Mouse (Mus musculus) embryonic facial prominence, embryonic 14.5 days (tissue): ENCODE results near the gene Gng3. TPM values are rescaled to one million over a fixed set of nuclear protein-coding genes. Genes with fewer than 3 reads are reported as not detected.
A peak's percentile ranks its signal among the peaks of the same experiment; 100 is the strongest.
"Not testable (repeated sequence)": the region's sequence is repeated elsewhere in the genome, so short reads cannot be mapped to it uniquely, and the experiment has no call there.

Experiments
- ATAC-seq: fragments of 200-750 bp; cut with Nextera tagmentation; 2 replicates; pipeline ENCODE4 v1.8.0; 2017; ENCODE audit warnings: low read depth, moderate number of reproducible peaks, moderate TSS enrichment
- DNase-seq: peaks from one replicate; pipeline ENCODE4 v3.0.0-alpha.2; 2015; ENCODE audit warnings: low spot score
- H3K27ac ChIP-seq: fragments of 300-500 bp; sonication (generic); replicated peaks from 2 replicates; pipeline ENCODE4 v1.5.1; 2014; ENCODE audit warnings: low read depth, mild to moderate bottlenecking, low read length, moderate library complexity
- H3K27me3 ChIP-seq: fragments of 300-500 bp; sonication (generic); replicated peaks from 2 replicates; pipeline ENCODE4 v1.6.1; 2014; ENCODE audit warnings: low read length; ENCODE audit not compliant: control insufficient read depth, insufficient read depth
- H3K36me3 ChIP-seq: fragments of 300-500 bp; sonication (generic); 2 replicates; pipeline ENCODE4 v1.6.1; 2014; ENCODE audit warnings: low read length, mixed read lengths; ENCODE audit not compliant: control insufficient read depth, insufficient read depth
- H3K4me1 ChIP-seq: fragments of 300-500 bp; sonication (generic); 2 replicates; pipeline ENCODE4 v1.6.1; 2014; ENCODE audit warnings: antibody characterized with exemption, low read length; ENCODE audit not compliant: control insufficient read depth, insufficient read depth
- H3K4me2 ChIP-seq: fragments of 300-500 bp; sonication (generic); 2 replicates; pipeline ENCODE4 v1.6.1; 2014; ENCODE audit warnings: low read depth, mild to moderate bottlenecking, low read length, moderate library complexity, mixed read lengths
- H3K4me3 ChIP-seq: fragments of 300-500 bp; sonication (generic); 2 replicates; pipeline ENCODE4 v1.5.1; 2014; ENCODE audit warnings: low read depth, mild to moderate bottlenecking, low read length
- H3K9ac ChIP-seq: fragments of 300-500 bp; sonication (generic); 2 replicates; pipeline ENCODE4 v1.6.1; 2014; ENCODE audit warnings: low read depth, mild to moderate bottlenecking, low read length, moderate library complexity, mixed read lengths
- H3K9me3 ChIP-seq: fragments of 300-500 bp; sonication (generic); 2 replicates; pipeline ENCODE4 v1.6.1; 2016; ENCODE audit warnings: low read length; ENCODE audit not compliant: control insufficient read depth
- WGBS: fragments of 180-500 bp; shearing (Covaris S2); extraction: QIAGEN DNeasy Blood & Tissue Kit; methylation state at CpG from one replicate; pipeline ENCODE4 v1.1.7; 2014; 5-methylcytosine and 5-hydroxymethylcytosine counted together
- polyA plus RNA-seq: library from polyadenylated mRNA; unstranded; fragments of >200 nt; fragmentation: Nextera tagmentation; extraction: Ambion mirVana; gene quantifications from 2 replicates; pipeline ENCODE4 v1.2.1, GENCODE M21; 2014

Gene Gng3
- polyA plus RNA-seq, 1 experiment from 2014 or later: 22.2 TPM

- H3K4me1 ChIP-seq: peaks cover 23% of the 10 kb centered on the region
- peaks cover 16% of the 10 kb centered on the region; the same call in 1 of the 2 replicates for H3K36me3 ChIP-seq
- no peaks in the 10 kb centered on the region for H3K27me3 ChIP-seq
- H3K9me3 ChIP-seq: no peaks in the 10 kb centered on the region
- DNase-seq (peak; percentile 84), ATAC-seq (peak; percentile 32; the same call in 1 of the 2 replicates)
- H3K4me2 ChIP-seq: peak overlapping the region; percentile 75
- peak overlapping the region; percentile 46 for H3K4me3 ChIP-seq
- peak overlapping the region; percentile 73 for H3K9ac ChIP-seq
- WGBS: 23% methylated on average over 29 of the region's 29 CpGs
- H3K27ac ChIP-seq: no peak overlapping the region
Measured at GRCm38 (mm10) chr19:8839908-8840791, 1.2 kb upstream of the Gng3 start.

GRCm38 (mm10) chr19:8838041-8838730 lies 808 bp downstream of the Gng3 start:
- peaks cover 35% of the 10 kb centered on the region for H3K36me3 ChIP-seq
- 13% methylated on average over 15 of the region's 15 CpGs for WGBS
- H3K9ac ChIP-seq: peak overlapping the region; percentile 73
- ATAC-seq: 0 out of 2 replicates have a peak, but pooled peaks have one; percentile 13
- H3K27ac ChIP-seq: peak overlapping the region; percentile 97
- no peaks in the 10 kb centered on the region for H3K9me3 ChIP-seq
- peak; percentile 33 for DNase-seq
- H3K27me3 ChIP-seq: no peaks in the 10 kb centered on the region
- peak overlapping the region; percentile 44 for H3K4me3 ChIP-seq
- H3K4me1 ChIP-seq: peaks cover 23% of the 10 kb centered on the region
- H3K4me2 ChIP-seq: peak overlapping the region; percentile 63

GRCm38 (mm10) chr19:8837251-8837791 lies 1.7 kb downstream of the Gng3 start, which contains the start of gene Bscl2:
TSS of gene Bscl2 (plus strand) at chr19:8837467.
- DNase-seq: peak; percentile 92
- Histone ChIP-seq H3K4me3 (peak within 1 kb of the TSS; percentile 44), H3K4me2 (peak within 1 kb of the TSS; percentile 63), H3K27me3 (no peaks in the 10 kb centered on the region), H3K9me3 (no peaks in the 10 kb centered on the region), H3K4me1 (peaks cover 23% of the 10 kb centered on the region), H3K9ac (peak within 1 kb of the TSS; percentile 73), H3K27ac (peak within 1 kb of the TSS; percentile 97), H3K36me3 (peaks cover 38% of the 10 kb centered on the region)
- WGBS: under 1% methylated on average over 28 of the region's 38 CpGs
- ATAC-seq: peak; percentile 84

GRCm38 (mm10) chr19:8836327-8836726 lies 2.7 kb downstream of the Gng3 start:
- Histone ChIP-seq H3K4me1 (peaks cover 23% of the 10 kb centered on the region), H3K36me3 (peaks cover 46% of the 10 kb centered on the region)
- WGBS: 96% methylated on average over 10 of the region's 10 CpGs
- ATAC-seq, H3K27ac ChIP-seq, H3K4me3 ChIP-seq, DNase-seq, H3K4me2 ChIP-seq, H3K9me3 ChIP-seq, H3K27me3 ChIP-seq, H3K9ac ChIP-seq: not testable (repeated sequence)

- Histone ChIP-seq H3K9ac (no peak overlapping the region), H3K4me3 (no peak overlapping the region), H3K27ac (no peak overlapping the region), H3K4me2 (no peak overlapping the region), H3K4me1 (no peaks in the 10 kb centered on the region; the same call in 1 of the 2 replicates), H3K9me3 (no peaks in the 10 kb centered on the region), H3K36me3 (peaks cover 80% of the 10 kb centered on the region), H3K27me3 (no peaks in the 10 kb centered on the region)
- WGBS: 94% methylated on average over 4 of the region's 4 CpGs
- DNase-seq (no peak), ATAC-seq (no peak)
Measured at GRCm38 (mm10) chr19:8832971-8833370, 6.0 kb downstream of the Gng3 start.

- Histone ChIP-seq H3K4me3 (no peak overlapping the region), H3K36me3 (peaks cover 96% of the 10 kb centered on the region), H3K9me3 (no peaks in the 10 kb centered on the region), H3K4me2 (no peak overlapping the region), H3K9ac (no peak overlapping the region), H3K27ac (no peak overlapping the region), H3K27me3 (no peaks in the 10 kb centered on the region), H3K4me1 (no peaks in the 10 kb centered on the region)
- WGBS: 86% methylated on average over 11 of the region's 11 CpGs
- ATAC-seq (no peak), DNase-seq (no peak)
Measured at GRCm38 (mm10) chr19:8831262-8831661, 7.7 kb downstream of the Gng3 start.

- Histone ChIP-seq H3K9me3 (no peaks in the 10 kb centered on the region), H3K4me2 (no peak overlapping the region), H3K4me3 (no peak overlapping the region), H3K4me1 (no peaks in the 10 kb centered on the region), H3K9ac (no peak overlapping the region), H3K27me3 (no peaks in the 10 kb centered on the region), H3K27ac (no peak overlapping the region), H3K36me3 (peaks cover 97% of the 10 kb centered on the region)
- no peak for DNase-seq
- 95% methylated on average over 8 of the region's 8 CpGs for WGBS
- ATAC-seq: no peak
Measured at GRCm38 (mm10) chr19:8830664-8831063, 8.3 kb downstream of the Gng3 start.

- peaks cover 100% of the 10 kb centered on the region for H3K36me3 ChIP-seq
- no peaks in the 10 kb centered on the region for H3K9me3 ChIP-seq
- DNase-seq (no peak), ATAC-seq (no peak)
- no peaks in the 10 kb centered on the region for H3K27me3 ChIP-seq
- no peak within 1 kb of the TSS for H3K27ac ChIP-seq
- no peak within 1 kb of the TSS for H3K4me3 ChIP-seq
- H3K4me2 ChIP-seq: no peak within 1 kb of the TSS
- 91% methylated on average over 8 of the region's 8 CpGs for WGBS
- no peaks in the 10 kb centered on the region for H3K4me1 ChIP-seq
- H3K9ac ChIP-seq: no peak within 1 kb of the TSS
Measured at GRCm38 (mm10) chr19:8829660-8830059, 9.3 kb downstream of the Gng3 start, which contains the start of gene AC129217.1. TSS of gene AC129217.1 (plus strand) at chr19:8829773.
